7 mouse cellular contexts compared by ENCODE assay signal in the genomic region with DNA sequence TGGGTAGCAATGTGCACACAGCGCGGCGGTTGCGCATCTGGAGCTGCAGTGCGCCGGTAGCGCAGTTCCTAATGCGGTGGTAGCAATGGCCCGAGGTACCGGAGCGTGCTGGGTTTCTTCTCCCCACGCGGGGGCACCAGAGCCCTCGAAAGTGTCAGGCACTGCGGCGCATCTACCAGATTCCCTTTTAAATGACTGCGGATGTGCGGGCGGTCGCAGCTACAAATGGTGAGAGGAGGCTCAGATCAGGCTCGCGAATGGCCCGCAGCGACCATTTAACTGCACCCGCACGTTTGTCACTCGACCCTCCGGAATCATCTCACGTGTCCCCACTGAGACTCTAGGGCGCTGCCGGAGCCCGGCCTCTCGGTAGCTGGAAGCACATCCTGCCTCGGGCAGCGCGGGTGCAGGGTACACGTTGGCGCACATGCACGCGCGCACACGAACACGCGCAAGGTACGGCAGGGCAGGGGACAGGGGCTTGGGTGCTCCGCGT. TPM values are rescaled to one million over a fixed set of nuclear protein-coding genes. Genes with fewer than 3 reads are reported as not detected.
DNase-seq lines count a peak whose midpoint lies in the region; ATAC-seq and TF ChIP-seq lines count a peak whose summit lies in the region.

Gene Ntrk2, plus strand, starts transcription at position 173 of the 496 bp plus-strand sequence.

- peak within 1 kb of the TSS; percentile 96 for H3K4me2 ChIP-seq in forebrain, embryonic 12.5 days
- H3K4me2 ChIP-seq in heart, embryonic 14.5 days (ENCODE audit: low read length), result peak within 1 kb of the TSS; percentile 96
- H3K4me2 ChIP-seq in kidney, postnatal 0 days (ENCODE audit: low read length), result peak within 1 kb of the TSS; percentile 92
- H3K4me2 ChIP-seq in limb, embryonic 15.5 days, result peak within 1 kb of the TSS; percentile 98

- WGBS in forebrain, embryonic 12.5 days, result under 1% methylated on average over 47 of the region's 47 CpGs
- under 1% methylated on average over 47 of the region's 47 CpGs for whole genome bisulfite sequencing in heart, embryonic 14.5 days
- WGBS in kidney, postnatal 0 days, result under 1% methylated on average over 47 of the region's 47 CpGs
- WGBS in limb, embryonic 15.5 days, result under 1% methylated on average over 47 of the region's 47 CpGs
- WGBS in thymus, adult 2 months, result 3% methylated on average over 47 of the region's 47 CpGs

- peak; percentile 92 for TF ChIP-seq CTCF in kidney, postnatal 0 days (IDR thresholded peaks at IDR 0.05; ENCODE audit: low read depth)
- TF ChIP-seq CTCF in thymus, adult 2 months (IDR thresholded peaks at IDR 0.05; ENCODE audit: borderline replicate concordance, control insufficient read depth, extremely low read depth, insufficient read depth, low read length, poor library complexity), result no peak

- no peak for TF ChIP-seq POLR2A in thymus, adult 2 months (IDR thresholded peaks at IDR 0.05; ENCODE audit: control insufficient read depth, extremely low read depth, insufficient read depth, low read length, poor library complexity)

- ATAC-seq in forebrain, embryonic 12.5 days (ENCODE audit: low FRiP score), result peak; percentile 90
- ATAC-seq in heart, embryonic 14.5 days (ENCODE audit: insufficient number of reproducible peaks, insufficient read depth, low FRiP score, low read depth), result no peak
- ATAC-seq in kidney, postnatal 0 days (replicated peaks; ENCODE audit: low FRiP score, low read depth), result peak; percentile 59; the same call in 1 of the 2 replicates
- ATAC-seq in limb, embryonic 15.5 days (ENCODE audit: insufficient number of reproducible peaks, low FRiP score, low TSS enrichment, low read depth), result no peak

- DNase-seq in cerebellum, adult 11 months, result peak; percentile 92
- peak; percentile 94 for DNase-seq in kidney, postnatal 0 days (ENCODE audit: low spot score)
- DNase-seq in neural tube, embryonic 10.5 days (ENCODE audit: extremely low spot score, low spot score), result peak; percentile 86
- DNase-seq in thymus, adult 2 months, result peak; percentile 23

- H3K4me3 ChIP-seq in forebrain, embryonic 12.5 days (replicated peaks), result peak within 1 kb of the TSS; percentile 78
- H3K4me3 ChIP-seq in heart, embryonic 14.5 days (ENCODE audit: control insufficient read depth in 1 of 2, insufficient read depth in 1 of 2, low read depth in 1 of 2, low read length in 2 of 2), result peak within 1 kb of the TSS; percentile 54 to 56
- peak within 1 kb of the TSS; percentile 42 for H3K4me3 ChIP-seq in kidney, postnatal 0 days (replicated peaks; ENCODE audit: low read depth, low read length)
- H3K4me3 ChIP-seq in limb, embryonic 15.5 days, result peak within 1 kb of the TSS; percentile 53
- no peak within 1 kb of the TSS for H3K4me3 ChIP-seq in thymus, adult 2 months (ENCODE audit: control insufficient read depth, insufficient read depth, low read length)

- 0 out of 2 replicates have a peak, but pooled peaks cover 3% of the 10 kb centered on the region for H3K9me3 ChIP-seq in forebrain, embryonic 12.5 days
- peaks cover 5% of the 10 kb centered on the region; the same call in 1 of the 2 replicates for H3K9me3 ChIP-seq in heart, embryonic 14.5 days (ENCODE audit: control insufficient read depth, low read length)
- H3K9me3 ChIP-seq in kidney, postnatal 0 days (replicated peaks; ENCODE audit: low read length), result no peaks in the 10 kb centered on the region
- no peaks in the 10 kb centered on the region for H3K9me3 ChIP-seq in limb, embryonic 15.5 days

- H3K4me1 ChIP-seq in forebrain, embryonic 12.5 days, result peaks cover 29% of the 10 kb centered on the region
- H3K4me1 ChIP-seq in heart, embryonic 14.5 days (ENCODE audit: control insufficient read depth in 2 of 2, insufficient read depth in 2 of 2, low read length in 2 of 2), result peaks cover 0 to 11% of the 10 kb centered on the region in 2 experiments; a peak in 2 of 4 replicates
- H3K4me1 ChIP-seq in kidney, postnatal 0 days (replicated peaks; ENCODE audit: insufficient read depth, low read length), result peaks cover 5% of the 10 kb centered on the region; the same call in 1 of the 2 replicates
- peaks cover 23% of the 10 kb centered on the region for H3K4me1 ChIP-seq in limb, embryonic 15.5 days
- H3K4me1 ChIP-seq in thymus, adult 2 months (replicated peaks; ENCODE audit: control insufficient read depth, insufficient read depth, low read length), result no peaks in the 10 kb centered on the region; the same call in 1 of the 2 replicates

- peaks cover 19% of the 10 kb centered on the region for H3K27me3 ChIP-seq in forebrain, embryonic 12.5 days
- peaks cover 67% of the 10 kb centered on the region for H3K27me3 ChIP-seq in heart, embryonic 14.5 days (ENCODE audit: control insufficient read depth, insufficient read depth, low read length)
- peaks cover 37% of the 10 kb centered on the region for H3K27me3 ChIP-seq in kidney, postnatal 0 days (ENCODE audit: insufficient read depth, low read length)
- H3K27me3 ChIP-seq in limb, embryonic 15.5 days, result peaks cover 62% of the 10 kb centered on the region
- no peaks in the 10 kb centered on the region; the same call in 1 of the 2 replicates for H3K27me3 ChIP-seq in thymus, adult 2 months (ENCODE audit: control insufficient read depth, insufficient read depth, low read length)

- H3K36me3 ChIP-seq in forebrain, embryonic 12.5 days (replicated peaks), result no peaks in the 10 kb centered on the region
- H3K36me3 ChIP-seq in heart, embryonic 14.5 days (ENCODE audit: control insufficient read depth, insufficient read depth, low read length), result no peaks in the 10 kb centered on the region
- no peaks in the 10 kb centered on the region for H3K36me3 ChIP-seq in kidney, postnatal 0 days (ENCODE audit: insufficient read depth, low read length)
- H3K36me3 ChIP-seq in limb, embryonic 15.5 days, result no peaks in the 10 kb centered on the region
- H3K36me3 ChIP-seq in thymus, adult 2 months (ENCODE audit: control insufficient read depth, insufficient read depth, low read length), result no peaks in the 10 kb centered on the region

- peak within 1 kb of the TSS; percentile 81 for H3K27ac ChIP-seq in forebrain, embryonic 12.5 days
- H3K27ac ChIP-seq in heart, embryonic 14.5 days (replicated peaks in 1 of 2; ENCODE audit: control insufficient read depth in 1 of 2, insufficient read depth in 1 of 2, low read depth in 2 of 2, low read length in 2 of 2), result no peak within 1 kb of the TSS
- no peak within 1 kb of the TSS for H3K27ac ChIP-seq in kidney, postnatal 0 days
- no peak within 1 kb of the TSS for H3K27ac ChIP-seq in limb, embryonic 15.5 days
- H3K27ac ChIP-seq in thymus, adult 2 months (ENCODE audit: control insufficient read depth, insufficient read depth, low read length), result no peak within 1 kb of the TSS

- peak within 1 kb of the TSS; percentile 79 for H3K9ac ChIP-seq in forebrain, embryonic 12.5 days
- H3K9ac ChIP-seq in heart, embryonic 14.5 days (ENCODE audit: low read length), result peak within 1 kb of the TSS; percentile 51
- H3K9ac ChIP-seq in kidney, postnatal 0 days (ENCODE audit: low read depth, low read length), result no peak within 1 kb of the TSS
- no peak within 1 kb of the TSS for H3K9ac ChIP-seq in limb, embryonic 15.5 days

RNA-seq across cellular contexts. Expression of gene Ntrk2, which starts in this region (rescaled TPM):
- 46.6 and 51.7 TPM in 2 replicates for polyA plus RNA-seq in forebrain, embryonic 12.5 days (2016; fragmentation: Nextera tagmentation; extraction: Ambion mirVana)
- polyA plus RNA-seq in heart, embryonic 14.5 days (2014; fragmentation: Nextera tagmentation; extraction: Ambion mirVana), result 2.4 and 4.2 TPM in 2 replicates
- 6.0 and 6.6 TPM in 2 replicates for polyA plus RNA-seq in kidney, postnatal 0 days (2015; fragmentation: Nextera tagmentation; extraction: Ambion mirVana)
- polyA plus RNA-seq in limb, embryonic 15.5 days (2015; fragmentation: Nextera tagmentation; extraction: Ambion mirVana), result 17.9 and 24.1 TPM in 2 replicates
- 5.7 and 6.5 TPM in 2 replicates for polyA plus RNA-seq in thymus, adult 2 months (2012; rRNA removed)

Comparison
In these comparisons a context has a peak if more than half of its experiments do, and no peak if none do; other contexts are left out.
1. DNase-seq: peak in every context shown above with its lines; median percentile 94 in kidney, postnatal 0 days; 92 in cerebellum, adult 11 months; 86 in neural tube, embryonic 10.5 days; 23 in thymus, adult 2 months.
2. ATAC-seq: peak in forebrain, embryonic 12.5 days (single experiment) and kidney, postnatal 0 days (single experiment); none in heart, embryonic 14.5 days (single experiment) and limb, embryonic 15.5 days (single experiment).
3. H3K9ac ChIP-seq: peak in forebrain, embryonic 12.5 days (single experiment) and heart, embryonic 14.5 days (single experiment); none in kidney, postnatal 0 days (single experiment) and limb, embryonic 15.5 days (single experiment).
4. Peak in every context shown above with its lines, with median percentiles within 50 percentile points of each other: H3K4me2 ChIP-seq.